Mouse (Mus musculus): Measurements from ENCODE around the gene Bcl2l14. TPM values are rescaled to one million over a fixed set of nuclear protein-coding genes. Genes with fewer than 3 reads are reported as not detected.
A peak's percentile ranks its signal among the peaks of the same experiment; 100 is the strongest.

The Bcl2l14 gene
- polyA plus RNA-seq, 1 experiment from 2014 or later = 0.33 TPM

- Histone ChIP-seq H3K4me1 (no peaks in the 10 kb centered on the region), H3K4me3 (no peak overlapping the region), H3K27ac (no peak overlapping the region), H3K27me3 (ENCODE audit: insufficient read depth, poor library complexity, severe bottlenecking) (no peaks in the 10 kb centered on the region), H3K9me3 (0 out of 2 replicates have a peak, but pooled peaks cover 3% of the 10 kb centered on the region), H3K36me3 (no peaks in the 10 kb centered on the region)
- 62% methylated on average over 3 of the region's 3 CpGs for WGBS
- peak; percentile 17 for DNase-seq (ENCODE audit: low spot score)
These were observed 18.3 kb upstream of the Bcl2l14 start for GRCm38 (mm10) chr6:134377856-134378255.

- Histone ChIP-seq H3K4me1 (no peaks in the 10 kb centered on the region), H3K27ac (no peak overlapping the region), H3K4me3 (no peak overlapping the region), H3K36me3 (no peaks in the 10 kb centered on the region), H3K27me3 (ENCODE audit: insufficient read depth, poor library complexity, severe bottlenecking) (no peaks in the 10 kb centered on the region), H3K9me3 (0 out of 2 replicates have a peak, but pooled peaks cover 3% of the 10 kb centered on the region)
- no peak for DNase-seq (ENCODE audit: low spot score)
- 71% methylated on average over 6 of the region's 6 CpGs for WGBS
These were observed 14.7 kb upstream of the Bcl2l14 start for GRCm38 (mm10) chr6:134381462-134381861.

GRCm38 (mm10) chr6:134385931-134386330, 10.2 kb upstream of the Bcl2l14 start:
- no peaks in the 10 kb centered on the region for H3K27me3 ChIP-seq (ENCODE audit: insufficient read depth, poor library complexity, severe bottlenecking)
- peak; percentile 63 for DNase-seq (ENCODE audit: low spot score)
- no peak overlapping the region for H3K27ac ChIP-seq
- H3K9me3 ChIP-seq = no peaks in the 10 kb centered on the region
- H3K4me1 ChIP-seq = no peaks in the 10 kb centered on the region
- H3K36me3 ChIP-seq = no peaks in the 10 kb centered on the region
- 84% methylated on average over 6 of the region's 6 CpGs for WGBS
- no peak overlapping the region for H3K4me3 ChIP-seq

GRCm38 (mm10) chr6:134387396-134387795, 8.7 kb upstream of the Bcl2l14 start:
- Histone ChIP-seq H3K36me3 (no peaks in the 10 kb centered on the region), H3K4me3 (no peak overlapping the region), H3K27me3 (ENCODE audit: insufficient read depth, poor library complexity, severe bottlenecking) (no peaks in the 10 kb centered on the region), H3K9me3 (no peaks in the 10 kb centered on the region), H3K27ac (no peak overlapping the region), H3K4me1 (no peaks in the 10 kb centered on the region)
- 85% methylated on average over 10 of the region's 10 CpGs for WGBS
- DNase-seq (ENCODE audit: low spot score) = peak; percentile 64

- no peak for DNase-seq (ENCODE audit: low spot score)
These were observed 7.6 kb upstream of the Bcl2l14 start for GRCm38 (mm10) chr6:134388424-134389110.

GRCm38 (mm10) chr6:134389248-134389891, 6.7 kb upstream of the Bcl2l14 start:
- Histone ChIP-seq H3K27me3 (ENCODE audit: insufficient read depth, poor library complexity, severe bottlenecking) (no peaks in the 10 kb centered on the region), H3K27ac (no peak overlapping the region), H3K36me3 (no peaks in the 10 kb centered on the region), H3K9me3 (no peaks in the 10 kb centered on the region), H3K4me3 (no peak overlapping the region), H3K4me1 (no peaks in the 10 kb centered on the region)
- 18% methylated on average over 11 of the region's 11 CpGs for WGBS
- peak; percentile 81 for DNase-seq (ENCODE audit: low spot score)

More at GRCm38 (mm10) chr6:134388424-134389110, 7.6 kb upstream of the Bcl2l14 start:
- Histone ChIP-seq H3K4me3 (no peak overlapping the region), H3K36me3 (no peaks in the 10 kb centered on the region), H3K27ac (no peak overlapping the region), H3K27me3 (ENCODE audit: insufficient read depth, poor library complexity, severe bottlenecking) (no peaks in the 10 kb centered on the region), H3K9me3 (no peaks in the 10 kb centered on the region), H3K4me1 (no peaks in the 10 kb centered on the region)
- WGBS = 82% methylated on average over 24 of the region's 24 CpGs

GRCm38 (mm10) chr6:134389917-134390316, 6.2 kb upstream of the Bcl2l14 start:
- Histone ChIP-seq H3K4me1 (no peaks in the 10 kb centered on the region), H3K9me3 (no peaks in the 10 kb centered on the region), H3K27me3 (ENCODE audit: insufficient read depth, poor library complexity, severe bottlenecking) (no peaks in the 10 kb centered on the region), H3K4me3 (no peak overlapping the region), H3K36me3 (no peaks in the 10 kb centered on the region), H3K27ac (no peak overlapping the region)
- WGBS = 60% methylated on average over 8 of the region's 8 CpGs
- peak; percentile 55 for DNase-seq (ENCODE audit: low spot score)

GRCm38 (mm10) chr6:134390837-134391236, 5.3 kb upstream of the Bcl2l14 start:
- Histone ChIP-seq H3K4me1 (no peaks in the 10 kb centered on the region), H3K27ac (no peak overlapping the region), H3K27me3 (ENCODE audit: insufficient read depth, poor library complexity, severe bottlenecking) (no peaks in the 10 kb centered on the region), H3K9me3 (no peaks in the 10 kb centered on the region), H3K36me3 (no peaks in the 10 kb centered on the region), H3K4me3 (no peak overlapping the region)
- no peak for DNase-seq (ENCODE audit: low spot score)
- WGBS = 77% methylated on average over 2 of the region's 2 CpGs

- Histone ChIP-seq H3K4me3 (no peak overlapping the region), H3K4me1 (no peaks in the 10 kb centered on the region), H3K27ac (no peak overlapping the region), H3K27me3 (ENCODE audit: insufficient read depth, poor library complexity, severe bottlenecking) (no peaks in the 10 kb centered on the region), H3K9me3 (no peaks in the 10 kb centered on the region), H3K36me3 (no peaks in the 10 kb centered on the region)
- WGBS = 38% methylated on average over 16 of the region's 16 CpGs
- DNase-seq (ENCODE audit: low spot score) = peak; percentile 63
These were observed 7.0 kb downstream of the Bcl2l14 start for GRCm38 (mm10) chr6:134402914-134403683.

- no peaks in the 10 kb centered on the region for H3K9me3 ChIP-seq
- no peaks in the 10 kb centered on the region for H3K27me3 ChIP-seq (ENCODE audit: insufficient read depth, poor library complexity, severe bottlenecking)
- H3K36me3 ChIP-seq = no peaks in the 10 kb centered on the region
- no peaks in the 10 kb centered on the region for H3K4me1 ChIP-seq
- WGBS = 82% methylated on average over 9 of the region's 9 CpGs
- peak; percentile 13 for DNase-seq (ENCODE audit: low spot score)
- no peak overlapping the region for H3K27ac ChIP-seq
- no peak overlapping the region for H3K4me3 ChIP-seq
These were observed 7.6 kb downstream of the Bcl2l14 start for GRCm38 (mm10) chr6:134403684-134404070.

GRCm38 (mm10) chr6:134407226-134407625, 11.1 kb downstream of the Bcl2l14 start:
- 44% methylated on average over 5 of the region's 5 CpGs for WGBS
- H3K36me3 ChIP-seq = no peaks in the 10 kb centered on the region
- no peaks in the 10 kb centered on the region for H3K4me1 ChIP-seq
- DNase-seq (ENCODE audit: low spot score) = no peak
- no peaks in the 10 kb centered on the region for H3K9me3 ChIP-seq
- no peak overlapping the region for H3K27ac ChIP-seq
- H3K4me3 ChIP-seq = no peak overlapping the region
- H3K27me3 ChIP-seq (ENCODE audit: insufficient read depth, poor library complexity, severe bottlenecking) = no peaks in the 10 kb centered on the region

GRCm38 (mm10) chr6:134413706-134414531, 17.8 kb downstream of the Bcl2l14 start:
- Histone ChIP-seq H3K36me3 (no peaks in the 10 kb centered on the region), H3K4me3 (no peak overlapping the region), H3K9me3 (no peaks in the 10 kb centered on the region), H3K4me1 (peaks cover 14% of the 10 kb centered on the region), H3K27ac (no peak overlapping the region), H3K27me3 (ENCODE audit: insufficient read depth, poor library complexity, severe bottlenecking) (no peaks in the 10 kb centered on the region)
- DNase-seq (ENCODE audit: low spot score) = no peak
- 50% methylated on average over 18 of the region's 18 CpGs for WGBS
